Mouse (Mus musculus) myocyte (in vitro differentiated cells): Measurements from ENCODE around the gene Cd200.

Experiments used
- CEBPB ChIP-seq: IDR thresholded peaks from 2 replicates; pipeline ENCODE4 v1.6.1; 2011; ENCODE audit warnings: mild to moderate bottlenecking, moderate library complexity; ENCODE audit not compliant: poor library complexity, insufficient read depth, severe bottlenecking
- E2F4 ChIP-seq: IDR thresholded peaks from one replicate; pipeline ENCODE4 v1.6.1; 2011; ENCODE audit warnings: mild to moderate bottlenecking, control low read depth, moderate library complexity; ENCODE audit not compliant: insufficient read depth
- MAX ChIP-seq: IDR thresholded peaks from one replicate; pipeline ENCODE4 v1.6.1; 2011; ENCODE audit warnings: low read depth, mild to moderate bottlenecking, control low read depth
- POLR2A ChIP-seq: IDR thresholded peaks from one replicate; pipeline ENCODE4 v1.6.1; 2011; ENCODE audit warnings: low read depth, mild to moderate bottlenecking, control low read depth, moderate library complexity; ENCODE audit not compliant: insufficient read length
- POLR2AphosphoS2 ChIP-seq: IDR thresholded peaks from one replicate; pipeline ENCODE4 v1.6.1; 2011; ENCODE audit warnings: low read depth, control low read depth; ENCODE audit not compliant: insufficient read length
- REST ChIP-seq: IDR thresholded peaks from one replicate; pipeline ENCODE4 v1.6.1; 2011; ENCODE audit warnings: mild to moderate bottlenecking, control low read depth, moderate library complexity; ENCODE audit not compliant: insufficient read depth, insufficient read length
- SRF ChIP-seq: IDR thresholded peaks from one replicate; pipeline ENCODE4 v1.6.1; 2011; ENCODE audit warnings: low read depth; ENCODE audit not compliant: control insufficient read depth, insufficient read length
- TCF12 ChIP-seq: IDR thresholded peaks from one replicate; pipeline ENCODE4 v1.6.1; 2011; ENCODE audit warnings: mild to moderate bottlenecking, control low read depth; ENCODE audit not compliant: poor library complexity, insufficient read depth, severe bottlenecking
- USF1 ChIP-seq: IDR thresholded peaks from one replicate; pipeline ENCODE4 v1.6.1; 2011; ENCODE audit warnings: low read depth, mild to moderate bottlenecking, control low read depth, moderate library complexity

DNA sequence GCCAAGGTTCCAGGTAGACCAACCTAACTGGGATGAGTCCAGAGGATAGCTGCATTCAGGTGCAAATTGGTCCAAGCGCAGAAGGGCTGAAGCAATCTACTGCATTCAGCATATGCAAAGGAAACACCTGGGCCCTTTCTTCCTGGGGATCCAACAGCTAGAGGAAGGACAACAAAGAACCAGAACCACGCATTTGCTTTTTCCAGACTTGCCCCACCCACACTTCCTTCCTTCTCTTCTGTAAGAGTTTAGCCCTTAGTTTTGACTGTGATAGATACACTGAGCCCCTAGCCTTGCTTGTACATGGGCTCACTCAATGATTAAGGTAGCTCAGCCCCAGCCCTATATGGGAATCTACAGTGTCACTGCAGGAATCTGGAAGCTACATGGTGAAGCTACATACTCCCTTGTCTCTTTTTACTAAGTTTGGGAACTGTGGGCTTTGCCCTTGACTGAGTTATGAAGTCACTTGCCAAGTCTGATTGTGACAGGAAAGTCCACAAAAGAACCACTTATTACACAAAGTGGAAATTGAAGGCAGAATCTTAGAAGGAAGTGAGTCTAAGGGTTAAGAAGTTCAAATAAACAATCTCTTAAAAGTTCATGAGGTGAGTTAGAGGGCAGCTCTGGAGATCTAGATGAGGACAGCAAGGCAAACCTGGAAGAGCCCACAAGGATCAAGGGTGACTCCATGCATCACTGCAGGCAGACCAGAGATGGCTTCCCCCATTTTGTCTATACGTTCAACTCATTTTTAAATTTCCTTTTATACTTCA lies 59.1 kb downstream of the Cd200 start:
- TF ChIP-seq USF1 = no peak
- TF ChIP-seq E2F4 = no peak
- TF ChIP-seq POLR2AphosphoS2 = no peak
- no peak for TF ChIP-seq SRF
- TF ChIP-seq MAX = no peak
- no peak for TF ChIP-seq POLR2A
- no peak for TF ChIP-seq TCF12
- TF ChIP-seq CEBPB = no peak
- no peak for TF ChIP-seq REST
